Mouse (Mus musculus): ENCODE data around the gene Top3b.

- TF ChIP-seq GATA1 (IDR thresholded peaks at IDR 0.05; ENCODE audit: low read length) = no peak
- TF ChIP-seq TAL1 (IDR thresholded peaks at IDR 0.05; ENCODE audit: low read length) = no peak
Observed at GRCm38 (mm10) chr16:16911641-16912597, 41.4 kb downstream of the Top3b start.
